Mouse (Mus musculus) ES-Bruce4 (cell line): Measurements from ENCODE around the gene Mcm7.
A peak's percentile ranks its signal among the peaks of the same experiment; 100 is the strongest.

Experiments
- CTCF ChIP-seq: IDR thresholded peaks from one replicate; pipeline ENCODE4 v1.8.1; 2011; ENCODE audit warnings: low read depth, low read length
- EP300 ChIP-seq: IDR thresholded peaks from 2 replicates; pipeline ENCODE4 v1.6.1; 2011; ENCODE audit warnings: low read depth, low read length; ENCODE audit not compliant: insufficient read depth
- POLR2A ChIP-seq: IDR thresholded peaks from one replicate; pipeline ENCODE4 v1.8.1; 2011; ENCODE audit warnings: low read length; ENCODE audit not compliant: insufficient read depth

DNA sequence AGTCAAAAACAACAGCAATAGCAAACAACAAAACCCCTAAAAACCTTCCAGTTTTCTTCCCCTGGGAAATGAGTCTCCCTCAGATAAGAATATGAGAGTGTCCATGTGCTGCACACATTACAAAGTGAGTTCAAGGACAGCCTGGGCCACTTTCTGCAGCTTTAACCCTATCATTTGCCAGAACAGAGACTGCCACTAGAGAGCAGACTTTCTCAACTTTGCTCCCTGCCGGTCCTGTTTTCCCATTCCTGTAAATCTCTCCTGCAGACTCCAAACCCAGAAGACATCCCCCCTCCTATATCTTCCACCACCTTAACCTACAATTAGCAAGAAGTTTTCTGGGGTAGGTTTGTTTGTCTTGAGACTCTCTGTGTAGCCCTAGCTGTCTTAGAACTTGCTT, 27.4 kb upstream of the Mcm7 start:
- TF ChIP-seq POLR2A = no peak
- TF ChIP-seq EP300 = no peak
- peak; percentile 32 for TF ChIP-seq CTCF
